Mouse (Mus musculus): Measurements from ENCODE around the gene Klhl7. TPM values are rescaled to one million over a fixed set of nuclear protein-coding genes. Genes with fewer than 3 reads are reported as not detected.

The Klhl7 gene
- total and polyA plus RNA-seq, 2 experiments from 2014 or later, result 101 to 106 TPM

GRCm38 (mm10) chr5:24124579-24125276 lies 24.3 kb downstream of the Klhl7 start:
- H3K4me2 ChIP-seq (ENCODE audit: low read depth, low read length), result no peak overlapping the region
- H3K27me3 ChIP-seq (ENCODE audit: insufficient read depth, low read length), result no peaks in the 10 kb centered on the region
- no peak overlapping the region for H3K4me3 ChIP-seq (ENCODE audit: low read length)
- H3K9me3 ChIP-seq (ENCODE audit: low read length), result no peaks in the 10 kb centered on the region
- ATAC-seq (no peak), DNase-seq (ENCODE audit: low spot score) (no peak)
- no peak overlapping the region for H3K27ac ChIP-seq
- no peaks in the 10 kb centered on the region for H3K4me1 ChIP-seq (ENCODE audit: insufficient read depth, low read length)
- peaks cover 4% of the 10 kb centered on the region; the same call in 1 of the 2 replicates for H3K36me3 ChIP-seq (ENCODE audit: insufficient read depth, low read length)
- WGBS, result 50% methylated on average over 3 of the region's 3 CpGs
- TF ChIP-seq CTCF (IDR thresholded peaks at IDR 0.05; ENCODE audit: low read depth), result no peak
- H3K9ac ChIP-seq (replicated peaks; ENCODE audit: low read length), result no peak overlapping the region

DNA sequence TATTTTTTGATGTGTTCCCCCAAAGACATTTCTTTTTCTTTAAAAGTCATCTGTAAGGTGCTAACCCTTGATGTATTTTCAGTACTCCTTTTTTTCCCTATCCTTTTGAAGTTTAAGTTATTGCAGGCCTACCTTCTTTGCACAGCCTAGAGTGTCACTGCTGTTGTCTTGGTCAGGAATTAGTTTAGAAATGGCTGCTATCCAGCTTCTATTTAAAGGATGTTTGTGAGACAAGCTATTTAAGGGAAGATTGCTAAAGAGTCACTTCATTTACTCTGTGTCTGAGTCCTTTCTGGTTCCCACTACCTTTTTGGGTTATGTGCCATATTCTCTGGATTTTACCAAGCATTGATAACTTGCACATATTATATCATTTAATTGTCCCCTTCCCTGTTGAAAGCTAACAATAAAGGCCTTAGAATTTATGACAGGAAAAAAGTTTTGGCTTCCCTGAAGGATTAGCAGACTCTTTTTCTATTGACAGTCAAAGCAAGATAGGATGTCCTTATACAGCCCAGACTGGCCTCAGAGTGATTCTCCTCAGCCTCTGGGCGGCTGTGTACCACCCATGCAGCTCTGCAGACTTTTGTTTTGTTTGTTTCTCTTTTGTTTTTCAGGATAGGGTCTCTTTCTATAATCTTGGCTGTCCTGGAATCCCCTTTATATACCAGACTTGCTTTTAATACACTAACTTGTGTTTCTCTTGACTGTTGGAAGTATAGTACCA lies 25.7 kb downstream of the Klhl7 start:
- Histone ChIP-seq H3K4me3 (ENCODE audit: low read length) (no peak overlapping the region), H3K27me3 (ENCODE audit: insufficient read depth, low read length) (no peaks in the 10 kb centered on the region), H3K27ac (no peak overlapping the region), H3K4me2 (ENCODE audit: low read depth, low read length) (no peak overlapping the region), H3K9ac (replicated peaks; ENCODE audit: low read length) (no peak overlapping the region), H3K4me1 (ENCODE audit: insufficient read depth, low read length) (no peaks in the 10 kb centered on the region), H3K9me3 (ENCODE audit: low read length) (no peaks in the 10 kb centered on the region), H3K36me3 (ENCODE audit: insufficient read depth, low read length) (peaks cover 4% of the 10 kb centered on the region; the same call in 1 of the 2 replicates)
- 56% methylated on average over 1 of the region's 1 CpGs for WGBS
- no peak for TF ChIP-seq CTCF (IDR thresholded peaks at IDR 0.05; ENCODE audit: low read depth)
- DNase-seq (ENCODE audit: low spot score) (no peak), ATAC-seq (no peak)

DNA sequence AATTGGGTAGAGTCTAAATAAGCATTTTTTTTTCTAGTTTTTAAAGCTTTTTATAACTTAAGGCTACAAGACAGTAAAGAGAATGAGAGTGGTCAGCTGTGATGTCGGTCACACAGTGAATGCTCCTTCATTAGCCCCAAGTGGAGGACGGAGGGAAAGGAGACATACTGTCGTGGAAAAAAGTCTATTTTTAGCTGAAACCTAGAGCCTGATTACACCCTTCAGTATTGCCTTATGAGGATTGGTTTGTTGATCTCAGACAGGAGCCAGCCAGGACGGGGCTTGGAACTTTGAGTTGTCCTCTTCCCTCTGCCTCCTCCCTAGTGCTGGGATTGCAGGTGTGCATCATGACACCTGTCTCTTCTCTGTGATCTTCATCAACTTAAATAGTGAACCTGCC lies 26.6 kb downstream of the Klhl7 start:
- no peak for ATAC-seq
- H3K4me3 ChIP-seq (ENCODE audit: low read length), result no peak overlapping the region
- no peak overlapping the region for H3K4me2 ChIP-seq (ENCODE audit: low read depth, low read length)
- H3K27ac ChIP-seq, result no peak overlapping the region
- no peaks in the 10 kb centered on the region for H3K27me3 ChIP-seq (ENCODE audit: insufficient read depth, low read length)
- H3K9me3 ChIP-seq (ENCODE audit: low read length), result no peaks in the 10 kb centered on the region
- H3K9ac ChIP-seq (replicated peaks; ENCODE audit: low read length), result no peak overlapping the region
- 87% methylated on average over 4 of the region's 4 CpGs for WGBS
- peaks cover 4% of the 10 kb centered on the region; the same call in 1 of the 2 replicates for H3K36me3 ChIP-seq (ENCODE audit: insufficient read depth, low read length)
- no peak for DNase-seq (ENCODE audit: low spot score)
- H3K4me1 ChIP-seq (ENCODE audit: insufficient read depth, low read length), result no peaks in the 10 kb centered on the region
- no peak for TF ChIP-seq CTCF (IDR thresholded peaks at IDR 0.05; ENCODE audit: low read depth)

GRCm38 (mm10) chr5:24146964-24147363 lies 46.6 kb downstream of the Klhl7 start:
- Histone ChIP-seq H3K27me3 (ENCODE audit: insufficient read depth, low read length) (no peaks in the 10 kb centered on the region), H3K9me3 (ENCODE audit: low read length) (no peaks in the 10 kb centered on the region), H3K4me1 (ENCODE audit: insufficient read depth, low read length) (no peaks in the 10 kb centered on the region), H3K4me3 (ENCODE audit: low read length) (no peak overlapping the region), H3K4me2 (ENCODE audit: low read depth, low read length) (no peak overlapping the region), H3K9ac (replicated peaks; ENCODE audit: low read length) (no peak overlapping the region), H3K27ac (no peak overlapping the region), H3K36me3 (ENCODE audit: insufficient read depth, low read length) (peaks cover 39% of the 10 kb centered on the region)
- ATAC-seq (no peak), DNase-seq (ENCODE audit: low spot score) (no peak)
- TF ChIP-seq CTCF (IDR thresholded peaks at IDR 0.05; ENCODE audit: low read depth), result no peak
- 94% methylated on average over 5 of the region's 5 CpGs for WGBS

GRCm38 (mm10) chr5:24152199-24152598 lies 51.8 kb downstream of the Klhl7 start:
- Histone ChIP-seq H3K36me3 (ENCODE audit: insufficient read depth, low read length) (peaks cover 21% of the 10 kb centered on the region), H3K9me3 (ENCODE audit: low read length) (no peaks in the 10 kb centered on the region), H3K4me3 (ENCODE audit: low read length) (no peak overlapping the region), H3K4me1 (ENCODE audit: insufficient read depth, low read length) (no peaks in the 10 kb centered on the region), H3K27ac (no peak overlapping the region), H3K4me2 (ENCODE audit: low read depth, low read length) (no peak overlapping the region), H3K27me3 (ENCODE audit: insufficient read depth, low read length) (no peaks in the 10 kb centered on the region), H3K9ac (replicated peaks; ENCODE audit: low read length) (no peak overlapping the region)
- DNase-seq (ENCODE audit: low spot score), result no peak
- ATAC-seq, result no peak
- TF ChIP-seq CTCF (IDR thresholded peaks at IDR 0.05; ENCODE audit: low read depth), result no peak

GRCm38 (mm10) chr5:24156774-24157173 lies 56.4 kb downstream of the Klhl7 start:
- H3K9me3 ChIP-seq (ENCODE audit: low read length), result no peaks in the 10 kb centered on the region
- DNase-seq (ENCODE audit: low spot score) (no peak), ATAC-seq (no peak)
- H3K4me2 ChIP-seq (ENCODE audit: low read depth, low read length), result no peak overlapping the region
- WGBS, result 94% methylated on average over 6 of the region's 6 CpGs
- no peak for TF ChIP-seq CTCF (IDR thresholded peaks at IDR 0.05; ENCODE audit: low read depth)
- H3K4me1 ChIP-seq (ENCODE audit: insufficient read depth, low read length), result no peaks in the 10 kb centered on the region
- peaks cover 13% of the 10 kb centered on the region for H3K36me3 ChIP-seq (ENCODE audit: insufficient read depth, low read length)
- H3K27ac ChIP-seq, result no peak overlapping the region
- H3K27me3 ChIP-seq (ENCODE audit: insufficient read depth, low read length), result no peaks in the 10 kb centered on the region
- H3K4me3 ChIP-seq (ENCODE audit: low read length), result no peak overlapping the region
- H3K9ac ChIP-seq (replicated peaks; ENCODE audit: low read length), result no peak overlapping the region

Measured in hindbrain, postnatal 0 days (tissue).